Mouse (Mus musculus): Measurements from ENCODE around the gene Pld5.

- TF ChIP-seq CTCF (IDR thresholded peaks at IDR 0.05; ENCODE audit: borderline replicate concordance, extremely low read depth, insufficient read depth, insufficient read length) = no peak
- TF ChIP-seq POLR2A (IDR thresholded peaks at IDR 0.05; ENCODE audit: borderline replicate concordance, extremely low read depth, insufficient read depth, insufficient read length, poor library complexity, severe bottlenecking) = no peak
These were observed 210.6 kb downstream of the Pld5 start for GRCm38 (mm10) chr1:176064471-176064870.

Measured in brain, embryonic 14.5 days (tissue).